Mouse (Mus musculus): Measurements from ENCODE around the gene Pdia4.

DNA sequence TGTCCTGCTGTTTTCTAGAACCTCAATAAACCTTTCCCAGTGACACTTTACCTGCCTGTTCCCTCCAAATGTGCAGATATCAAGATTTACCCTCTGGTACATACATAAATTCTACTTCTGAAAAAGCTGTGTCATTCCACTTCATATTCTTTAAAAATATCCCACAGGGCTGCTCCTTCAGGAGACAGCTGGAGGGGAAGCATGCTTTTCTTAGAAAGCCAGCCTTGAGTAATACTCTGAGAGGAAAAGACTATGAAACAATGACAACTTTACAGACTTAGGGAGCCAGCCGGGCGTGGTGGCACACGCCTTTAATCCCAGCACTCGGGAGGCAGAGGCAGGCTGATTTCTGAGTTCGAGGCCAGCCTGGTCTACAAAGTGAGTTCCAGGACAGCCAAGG is 4.7 kb downstream of the Pdia4 start:
- TF ChIP-seq POLR2A (IDR thresholded peaks at IDR 0.05; ENCODE audit: control insufficient read depth, low read depth, low read length) (no peak), CTCF (IDR thresholded peaks at IDR 0.05; ENCODE audit: control insufficient read depth, insufficient read depth, insufficient replicate concordance, low read depth, low read length) (no peak)

All from testis, adult 2 months (tissue).